Mouse (Mus musculus) layer of hippocampus, adult 9-11 months (tissue): ENCODE data around the gene Coro2b.

Source experiments
- DNase-seq: peaks from one replicate; pipeline ENCODE4 v3.0.0; 2022

The Coro2b gene

DNA sequence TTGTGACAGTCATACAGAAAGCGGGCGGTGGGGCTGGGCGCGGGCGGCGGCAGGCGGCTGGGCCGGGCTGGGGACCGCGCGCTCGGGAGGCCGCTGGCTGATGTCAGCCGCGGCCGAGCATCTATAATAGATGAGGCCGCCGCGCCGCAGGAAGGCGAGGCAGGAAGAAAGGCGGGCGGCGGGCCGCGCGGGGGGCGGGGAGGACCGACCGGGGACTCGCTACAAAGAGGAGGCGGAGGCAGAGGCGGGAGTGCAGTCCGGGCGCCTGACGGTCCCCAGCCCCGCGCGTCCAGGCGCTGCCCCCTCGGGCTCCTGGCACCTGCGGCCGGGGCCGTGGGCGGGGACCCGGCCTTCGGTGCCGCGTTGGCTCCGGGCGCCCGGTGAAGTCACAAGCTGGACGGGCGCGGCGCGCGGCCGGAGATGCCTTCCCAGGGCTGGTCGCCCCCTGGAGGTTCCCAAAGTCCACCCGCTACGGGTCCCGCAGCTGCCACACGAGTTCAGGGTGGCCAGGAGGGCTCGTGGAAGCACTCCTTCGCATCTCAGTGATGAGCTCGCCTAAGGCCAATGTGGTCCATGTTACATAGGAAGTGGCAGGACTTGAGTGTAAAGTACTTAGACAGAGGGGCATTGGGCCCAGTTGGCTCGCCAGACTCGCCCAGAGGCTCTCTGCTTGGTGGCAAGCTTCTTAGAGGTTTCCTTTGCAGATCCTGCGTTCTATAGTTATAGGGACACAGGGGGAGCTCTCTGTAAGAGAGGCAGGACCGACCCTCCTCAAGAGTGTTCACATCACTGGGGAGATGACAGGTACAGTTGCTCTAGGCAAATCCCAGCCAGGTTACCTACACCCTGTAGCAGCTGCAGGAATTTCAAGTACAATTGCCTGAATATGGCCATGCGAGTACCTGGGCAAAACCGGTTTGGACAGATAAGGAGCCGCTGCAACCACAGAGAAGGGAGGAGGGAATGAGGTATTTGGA is at the start of gene Coro2b:
Gene Coro2b, minus strand, starts transcription at position 390 of the 977 bp plus-strand sequence.
- DNase-seq = peak; percentile 74

DNA sequence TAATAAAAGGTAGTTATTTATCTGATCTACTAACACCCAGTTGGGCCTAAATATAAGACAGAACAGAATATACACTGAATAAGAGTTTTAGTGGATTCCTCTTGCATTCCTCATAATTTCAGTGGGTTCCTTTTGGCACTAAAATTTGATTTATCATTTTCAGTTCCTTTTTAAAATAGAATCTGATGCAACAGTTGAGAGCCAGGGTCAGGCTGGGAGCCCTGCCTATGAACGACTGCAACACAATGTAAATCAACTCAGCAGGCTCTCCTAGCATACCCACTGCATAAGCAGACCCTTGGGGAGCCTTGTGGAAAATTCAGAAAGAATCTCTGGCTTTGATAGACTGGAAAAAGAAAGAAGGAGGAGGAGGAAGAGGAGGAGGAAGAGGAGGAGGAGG is 40.7 kb upstream of the Coro2b start:
- DNase-seq = no peak

DNA sequence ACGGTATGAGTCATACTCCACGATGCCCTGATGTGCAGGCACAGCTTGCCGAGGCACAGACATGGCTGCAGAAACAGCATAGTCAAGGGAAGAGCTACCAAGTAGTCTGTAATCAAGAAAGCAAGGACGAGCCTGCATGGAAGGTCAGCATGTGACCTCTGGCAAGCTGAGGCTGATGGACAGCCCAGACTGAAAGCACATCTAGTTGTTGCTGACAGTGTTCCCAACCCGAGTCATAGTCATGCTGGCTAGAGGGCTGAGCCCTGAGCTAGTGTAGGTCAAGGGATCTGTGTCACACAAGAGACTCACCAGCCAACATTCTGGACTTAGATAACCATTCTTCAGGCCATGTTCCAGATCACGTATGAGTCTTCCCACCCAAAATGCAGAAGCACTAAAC is 32.3 kb upstream of the Coro2b start:
- DNase-seq = no peak

DNA sequence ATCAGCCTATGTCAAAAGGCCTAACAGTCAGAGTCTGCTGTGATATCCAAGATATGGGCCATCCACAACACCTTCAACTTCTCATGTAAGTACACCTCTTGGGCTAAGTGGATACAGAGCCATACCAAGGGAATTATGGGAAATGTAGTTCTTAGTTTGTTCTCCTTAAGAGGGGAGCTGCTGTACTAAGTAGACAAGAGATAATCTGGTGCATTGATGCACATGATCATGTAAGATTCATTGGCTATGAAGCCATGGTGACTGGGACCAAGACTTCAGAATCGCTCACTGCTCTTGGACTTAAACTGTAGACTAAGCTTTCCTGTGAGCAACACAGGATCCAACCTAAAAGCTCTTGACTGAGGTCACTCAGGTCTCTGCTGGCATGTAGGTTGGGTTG is 31.0 kb upstream of the Coro2b start:
- DNase-seq = no peak

DNA sequence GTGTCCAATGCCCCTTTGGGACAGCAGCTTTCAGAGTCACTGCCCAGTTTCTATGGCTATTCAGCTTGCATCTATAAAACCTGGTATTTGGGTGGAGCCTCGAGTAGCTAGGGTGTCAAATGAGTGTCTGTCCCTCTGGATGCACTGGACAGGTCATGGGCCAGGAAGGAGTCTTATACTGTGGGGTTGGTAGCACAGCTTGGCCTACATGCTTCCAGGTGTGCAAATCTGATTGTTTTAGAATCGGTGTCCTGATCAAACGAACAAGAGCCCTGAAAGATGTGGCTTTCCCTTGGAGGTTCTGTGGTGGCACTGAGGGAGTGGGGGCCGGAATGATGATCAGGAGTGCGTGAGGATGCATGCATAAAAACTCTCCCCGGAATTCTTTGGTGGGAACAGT is 25.4 kb upstream of the Coro2b start:
- DNase-seq = no peak

DNA sequence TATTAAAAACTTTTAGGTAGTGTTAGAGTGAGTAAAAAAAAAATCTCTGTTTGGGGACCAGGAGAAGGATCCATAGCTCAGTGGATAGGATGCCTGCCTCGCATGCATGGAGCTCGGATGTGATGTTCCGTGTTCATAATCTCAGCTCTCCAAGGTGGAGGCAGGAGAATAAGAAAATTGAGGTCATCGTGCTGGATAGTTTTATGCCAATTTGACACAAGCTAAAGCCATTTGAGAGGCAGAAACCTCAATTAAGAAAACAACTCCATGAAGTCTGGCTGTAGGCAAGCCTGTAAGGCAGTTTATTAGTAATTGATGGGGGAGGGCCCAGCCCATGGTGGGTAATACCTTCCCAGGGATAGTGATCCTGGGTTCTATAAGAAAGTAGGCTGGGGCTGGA is 23.6 kb upstream of the Coro2b start:
- DNase-seq = no peak

DNA sequence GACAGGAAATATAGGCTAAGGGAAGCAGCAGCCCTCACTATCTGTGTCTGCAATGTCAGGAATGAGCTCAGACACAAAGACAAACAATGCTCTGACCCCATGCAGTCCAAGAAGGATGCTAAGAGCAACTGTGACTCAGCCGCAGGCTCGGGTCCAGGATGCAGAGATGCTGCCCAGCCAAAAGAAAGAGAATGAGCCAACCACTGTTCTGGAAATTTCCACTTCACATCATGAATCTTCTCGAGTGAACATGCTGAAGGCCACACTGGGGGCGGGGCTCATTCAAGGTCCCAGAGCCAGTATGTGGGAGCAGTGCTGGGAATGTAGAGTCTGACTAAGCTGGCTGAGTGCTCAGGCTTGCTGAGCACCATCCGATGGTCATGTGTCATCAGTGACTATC is 23.2 kb upstream of the Coro2b start:
- peak; percentile 78 for DNase-seq

DNA sequence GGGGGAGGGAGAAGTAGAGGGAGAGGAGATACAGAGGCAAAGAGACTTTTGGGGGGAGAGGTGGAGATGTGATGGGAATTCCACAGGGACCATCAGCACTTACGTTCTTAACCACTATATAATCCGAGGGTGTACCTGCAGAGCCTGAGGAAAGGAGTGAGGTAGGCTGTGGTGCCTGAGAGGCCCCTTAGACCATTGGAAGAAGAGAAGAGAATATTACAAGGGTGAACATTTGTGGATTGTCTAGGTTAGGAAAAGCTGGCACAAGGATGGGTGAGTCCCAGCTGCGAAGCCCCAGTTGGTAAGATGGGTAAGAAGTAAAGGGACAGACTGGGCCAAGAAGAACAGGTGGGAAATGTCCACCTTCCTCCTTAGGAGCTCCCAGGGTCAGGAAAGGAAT is 22.6 kb upstream of the Coro2b start:
- no peak for DNase-seq

DNA sequence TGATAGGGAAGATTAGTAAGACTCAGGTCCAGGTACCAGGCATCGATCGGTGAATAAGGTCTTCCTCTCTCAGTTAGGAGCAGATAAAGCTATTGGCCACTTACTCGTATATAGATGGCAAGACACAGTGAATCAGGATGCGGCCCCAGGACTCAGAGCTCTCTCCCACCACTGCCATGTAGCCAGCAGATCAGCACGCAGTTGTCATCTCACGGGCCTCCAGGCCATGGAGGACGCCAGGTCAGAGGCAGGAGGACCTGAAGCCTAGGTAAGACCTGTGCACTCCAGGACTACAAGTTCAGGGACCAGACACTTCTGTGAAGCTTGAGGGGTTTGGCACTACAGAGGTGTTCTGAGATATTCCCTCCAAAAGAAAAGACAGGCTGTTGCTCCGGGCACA is 21.2 kb upstream of the Coro2b start:
- DNase-seq = no peak

DNA sequence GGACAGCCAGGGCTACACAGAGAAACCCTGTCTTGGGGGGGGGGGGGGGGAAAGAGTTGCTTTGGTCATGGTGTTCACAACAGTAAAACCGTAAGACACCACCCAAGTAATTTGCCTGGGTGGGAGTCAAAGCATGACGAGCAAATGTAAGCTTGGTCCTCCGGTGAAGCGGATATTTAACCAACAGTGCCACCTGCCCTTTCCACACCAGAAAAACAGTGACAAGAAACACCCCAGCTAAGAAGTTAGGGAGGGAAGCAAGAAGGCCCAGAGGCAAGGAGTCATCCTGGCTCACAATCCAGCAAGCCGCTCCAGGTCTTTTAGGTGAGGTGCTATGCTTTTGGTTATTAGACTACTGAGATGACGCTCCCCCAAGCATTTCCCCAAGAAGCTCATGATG is 19.9 kb upstream of the Coro2b start:
- DNase-seq = no peak

DNA sequence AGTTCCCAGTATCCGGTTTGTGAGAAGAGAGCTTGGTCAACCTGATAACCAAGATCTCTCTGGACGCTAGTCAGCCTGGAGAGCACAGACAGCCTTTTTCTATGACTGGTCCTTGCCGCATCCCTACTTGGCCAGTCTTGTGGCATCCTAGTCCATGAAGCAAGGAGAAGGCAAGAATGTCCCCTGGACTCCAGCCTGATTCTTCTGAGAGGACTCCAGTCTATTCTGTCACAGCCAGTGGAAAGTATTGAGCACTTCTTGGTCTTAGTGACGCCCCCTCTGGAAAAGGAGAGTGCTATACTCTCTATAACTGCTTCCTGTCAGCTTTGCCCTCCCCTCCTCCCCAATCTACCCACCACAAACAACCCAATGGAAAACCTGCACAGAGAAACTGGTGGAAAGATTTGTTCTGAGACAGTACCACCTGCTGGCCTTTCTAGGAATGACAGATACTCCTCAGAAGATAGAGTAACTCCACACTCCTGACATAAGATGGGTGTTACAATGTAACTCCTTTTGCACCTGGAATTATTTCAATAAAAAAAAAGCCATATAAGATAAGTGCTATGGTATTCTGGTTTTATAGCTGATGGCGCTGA is 18.5 kb upstream of the Coro2b start:
- peak; percentile 68 for DNase-seq

DNA sequence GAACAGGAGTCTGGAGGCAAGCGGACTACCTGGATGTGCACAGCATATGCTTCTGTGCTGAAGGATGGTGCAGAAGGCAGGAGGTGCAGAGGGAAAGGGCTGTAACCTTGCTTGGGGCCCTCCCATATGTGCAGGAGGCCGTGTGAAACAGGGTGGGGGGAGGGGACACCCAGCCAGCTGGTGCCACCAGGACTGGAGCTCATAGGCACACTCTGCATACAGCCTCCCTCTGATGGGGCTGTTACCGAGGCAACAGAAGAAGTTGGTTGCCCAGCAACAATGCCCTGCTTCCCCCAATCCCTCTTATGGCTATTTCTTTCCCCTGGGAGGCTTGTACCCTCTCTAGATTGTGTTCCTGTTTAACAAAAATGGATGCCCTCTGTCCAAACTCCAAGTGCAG is 17.8 kb upstream of the Coro2b start:
- DNase-seq = peak; percentile 90

DNA sequence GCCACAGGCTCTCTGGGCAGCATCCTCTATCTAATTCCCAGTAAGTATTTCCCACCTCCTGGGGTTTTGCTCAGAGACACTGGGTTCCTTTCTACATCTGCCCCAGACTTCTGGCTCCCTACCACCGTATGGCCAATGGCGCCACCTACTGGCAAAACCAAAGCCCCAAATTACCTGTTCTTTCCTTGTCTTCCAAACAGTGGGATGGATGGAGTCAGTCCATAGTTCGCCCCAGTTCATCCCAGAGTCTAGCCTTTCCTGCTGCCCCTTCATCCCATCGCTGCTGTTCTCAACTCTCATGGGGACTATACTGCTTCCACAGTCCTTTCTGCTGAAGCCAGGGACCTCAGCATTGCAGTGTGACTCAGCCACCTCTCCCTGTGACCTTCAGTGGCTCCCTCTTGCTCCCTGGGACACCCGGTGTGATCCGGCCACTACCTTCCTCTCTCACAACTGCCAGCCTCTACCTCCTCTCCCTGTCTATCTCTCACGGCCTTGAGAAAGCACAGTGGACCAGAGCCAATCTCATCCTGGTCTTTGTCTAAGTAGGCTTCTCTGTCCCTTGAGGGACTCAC is 16.6 kb upstream of the Coro2b start:
- DNase-seq = peak; percentile 61

DNA sequence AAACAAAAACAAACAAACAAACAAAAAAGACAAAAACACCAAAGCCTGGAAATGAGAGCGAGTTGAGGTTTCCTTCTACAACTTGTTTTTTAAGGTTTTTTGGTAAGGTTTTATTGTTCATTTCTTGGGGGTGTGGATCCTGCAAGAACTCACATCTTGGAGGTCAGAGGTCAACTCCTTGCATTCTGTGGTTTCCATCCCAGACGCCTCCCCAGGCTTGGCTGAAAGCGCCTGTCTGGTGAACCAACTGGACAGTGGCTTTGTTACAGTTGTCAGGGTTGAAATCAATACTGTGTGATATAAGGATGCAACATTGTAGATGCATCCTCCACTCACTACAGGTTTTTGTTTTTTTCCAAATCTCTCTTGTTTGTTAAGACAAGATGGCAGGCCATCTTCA is 14.7 kb upstream of the Coro2b start:
- DNase-seq = no peak

DNA sequence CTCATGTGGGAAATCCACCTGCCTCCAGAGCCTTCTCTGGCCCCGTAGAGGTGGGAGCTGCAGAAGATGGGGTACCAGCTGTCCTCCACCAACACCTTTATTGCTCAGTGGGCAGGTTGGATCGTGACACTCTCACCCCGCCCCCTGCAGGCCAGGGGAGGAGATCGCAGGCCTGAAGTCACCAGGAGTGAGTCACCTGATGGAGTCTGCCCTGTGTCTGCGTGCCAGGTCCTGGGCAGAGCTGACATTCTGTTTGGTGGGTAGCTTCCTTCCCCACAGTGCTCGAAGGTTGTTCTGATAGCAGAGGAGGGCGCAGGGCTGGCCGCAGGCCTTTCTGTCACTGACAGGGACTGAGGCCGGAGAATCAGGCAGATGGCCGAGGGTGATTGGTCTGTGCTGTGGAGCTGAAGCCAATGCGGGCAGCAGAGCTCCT is 13.8 kb upstream of the Coro2b start:
- DNase-seq = no peak

DNA sequence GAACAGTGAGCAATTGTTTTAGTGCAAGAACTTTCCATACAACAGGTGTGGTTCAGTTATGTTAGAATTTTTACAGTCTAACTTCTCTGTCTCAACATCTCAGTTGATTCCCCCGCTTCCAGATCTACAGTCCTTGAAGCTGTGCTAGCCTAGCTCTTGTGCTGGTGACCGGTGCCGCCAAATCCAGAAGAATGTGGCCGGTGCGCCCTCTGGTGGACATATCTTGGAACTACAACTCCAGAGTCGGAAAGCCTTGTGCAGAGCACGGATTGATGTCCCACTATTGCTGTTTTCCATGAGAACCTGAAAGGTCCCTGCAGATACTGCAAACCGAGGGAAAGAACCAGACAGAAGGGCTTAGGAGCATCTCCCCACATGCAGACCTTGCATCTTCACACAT is 13.0 kb upstream of the Coro2b start:
- DNase-seq = peak; percentile 90

DNA sequence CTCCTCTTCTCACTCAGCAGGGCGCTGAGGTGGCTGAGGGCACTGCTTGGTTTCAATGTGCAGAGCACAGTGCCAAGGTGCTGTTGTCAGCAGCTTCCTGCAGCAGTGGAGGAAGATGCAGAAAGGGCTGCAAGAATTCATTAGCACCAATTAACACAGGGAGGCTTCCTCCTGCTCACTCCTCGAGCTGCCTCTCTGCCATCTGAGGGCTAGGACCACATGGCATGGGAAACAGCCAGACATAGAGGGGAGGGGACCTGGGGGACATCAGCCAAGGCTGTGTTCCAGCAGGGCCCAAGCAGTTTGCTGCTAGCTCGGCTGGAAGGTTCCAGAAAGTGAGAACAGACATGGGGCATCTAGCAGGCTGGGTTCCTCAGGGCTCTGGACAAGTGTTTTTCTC is 10.6 kb upstream of the Coro2b start:
- DNase-seq = peak; percentile 6

DNA sequence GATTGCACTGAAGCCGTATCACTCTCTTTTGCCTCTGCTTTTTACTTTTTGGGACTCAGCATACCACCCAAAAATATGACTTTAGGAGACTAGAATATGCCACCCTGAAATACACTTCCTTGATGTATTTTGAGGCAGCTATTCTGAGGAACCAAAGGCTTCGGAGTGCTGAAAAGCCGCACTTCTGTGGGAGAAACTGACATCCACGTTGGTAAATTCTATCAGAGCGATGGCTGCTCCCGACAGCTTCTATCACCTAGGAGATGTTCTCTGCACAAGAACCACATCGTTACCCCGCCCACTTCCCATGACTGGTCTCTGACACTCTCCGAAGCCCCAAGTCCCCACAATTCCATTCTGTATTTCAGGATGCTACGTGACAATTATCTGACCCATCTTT is 8.0 kb upstream of the Coro2b start:
- DNase-seq = no peak

DNA sequence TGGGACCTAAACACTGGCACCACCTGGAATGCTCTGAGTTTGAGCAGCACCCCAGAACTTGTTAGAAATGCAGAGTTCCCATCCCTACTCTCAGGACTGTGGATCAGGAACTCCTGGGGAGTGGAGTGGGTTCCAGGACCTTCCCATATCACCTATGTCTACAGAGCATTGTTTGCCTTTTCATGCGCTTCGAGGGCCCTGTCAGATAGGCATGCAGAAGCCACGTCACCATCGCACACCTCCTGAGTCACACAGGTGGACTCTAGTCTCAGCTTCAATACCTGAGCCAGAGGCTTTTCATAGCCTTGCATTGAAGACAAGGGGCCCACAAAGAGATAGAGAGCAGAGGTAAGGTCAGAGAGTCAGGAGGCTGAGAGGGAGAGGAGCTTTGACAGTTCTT is 7.0 kb upstream of the Coro2b start:
- DNase-seq = no peak

DNA sequence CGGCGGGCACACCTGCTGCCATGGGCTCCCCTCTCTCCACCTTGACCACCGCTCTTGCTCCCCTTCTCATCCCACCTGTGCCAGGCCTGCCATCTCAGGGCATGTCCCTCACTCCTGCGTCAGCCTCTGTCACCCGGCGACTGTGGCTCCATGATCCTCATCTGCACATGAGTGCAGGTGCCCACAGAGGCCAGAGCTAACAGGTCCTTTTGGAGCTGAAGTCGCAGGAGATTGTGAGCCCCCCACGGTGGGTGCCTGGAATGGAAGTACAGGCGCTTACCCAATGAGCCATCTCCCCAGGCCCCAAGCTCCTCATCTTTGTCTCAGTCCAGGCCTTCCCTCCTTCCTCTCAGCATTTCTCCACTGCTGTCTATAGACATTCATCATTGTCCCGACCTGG is 4.8 kb upstream of the Coro2b start:
- DNase-seq = no peak

DNA sequence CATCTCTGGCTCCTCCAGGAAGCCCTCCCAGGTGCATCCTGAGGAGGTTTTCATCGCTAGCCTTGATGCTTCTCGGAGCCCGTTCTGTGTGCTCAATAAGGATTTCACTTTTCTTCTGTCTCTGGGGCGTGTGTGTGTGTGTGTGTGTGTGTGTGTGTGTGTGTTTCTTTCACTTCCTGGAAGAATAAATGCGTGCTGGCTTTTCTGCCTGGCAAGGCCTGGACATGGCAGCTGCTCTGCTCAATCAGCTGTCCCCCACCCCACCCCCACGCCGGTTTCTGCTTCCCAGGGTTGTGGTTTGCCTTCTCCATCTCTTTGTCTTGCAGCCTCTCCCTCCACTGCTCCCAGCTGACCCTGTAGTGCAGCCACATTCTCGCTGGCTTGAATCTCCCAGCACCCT is 4.3 kb upstream of the Coro2b start:
- peak; percentile 73 for DNase-seq

DNA sequence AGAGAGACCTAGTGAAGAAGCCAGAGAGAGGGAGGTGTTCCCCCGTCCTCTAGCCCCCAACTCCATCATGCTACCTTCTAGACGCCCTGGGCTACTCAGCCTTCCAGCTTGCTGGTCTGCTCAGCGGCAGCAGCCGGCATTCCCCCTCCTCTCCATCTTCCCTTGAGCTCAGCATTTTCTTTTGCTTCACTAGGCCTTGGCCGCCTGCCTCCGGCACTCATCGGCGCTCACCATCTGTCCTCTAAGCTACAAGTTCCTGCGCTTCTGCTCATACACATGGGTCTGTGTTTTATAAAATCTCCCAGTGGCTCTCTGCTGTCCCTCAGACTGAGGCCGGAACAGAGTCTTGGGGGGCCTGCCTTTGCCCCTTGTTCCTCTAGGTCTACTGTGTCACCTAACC is 3.9 kb upstream of the Coro2b start:
- DNase-seq = peak; percentile 92

DNA sequence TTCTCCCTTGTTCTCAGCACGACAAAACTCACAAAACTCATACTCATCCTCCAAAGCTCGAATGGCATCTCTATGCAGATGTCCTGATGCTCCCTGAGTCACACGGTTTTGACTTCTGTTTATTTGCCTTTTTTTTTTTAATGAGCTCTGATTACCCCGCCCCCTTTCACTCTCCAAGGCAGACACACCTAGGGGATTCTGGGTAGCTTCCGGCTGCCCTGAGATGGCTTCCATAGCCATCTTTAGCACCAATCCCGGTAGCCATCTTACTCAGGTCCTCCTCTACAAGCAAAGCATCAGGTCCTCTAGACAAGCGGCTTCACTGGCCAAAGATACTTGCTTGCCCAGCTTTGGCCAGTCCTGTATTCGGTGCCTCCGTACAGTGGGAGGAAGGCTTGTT is 3.3 kb upstream of the Coro2b start:
- no peak for DNase-seq

DNA sequence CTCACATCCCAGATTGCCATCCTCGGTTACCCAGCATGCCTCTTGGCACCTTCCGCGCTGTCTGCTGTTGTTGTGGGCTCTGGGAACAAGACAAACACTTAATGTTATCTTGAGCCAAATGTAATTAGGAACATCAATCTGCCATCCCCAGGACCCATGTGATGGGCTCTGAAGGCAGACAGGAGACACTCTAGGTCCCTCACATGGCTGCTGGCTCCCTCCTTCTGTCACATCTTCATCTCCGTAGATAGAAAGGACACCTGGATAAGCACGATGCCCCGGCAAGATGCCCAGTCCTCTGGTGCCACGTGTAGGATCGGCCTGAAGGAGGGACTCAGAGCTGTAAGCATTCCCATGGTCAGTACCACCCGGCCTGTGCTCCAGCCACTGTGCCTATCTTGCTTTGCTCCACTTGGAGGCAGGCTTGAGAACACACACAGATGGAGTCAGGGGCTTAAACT is 2.4 kb upstream of the Coro2b start:
- no peak for DNase-seq
